Mouse (Mus musculus) layer of hippocampus, postnatal 14 days (tissue): ENCODE results near the gene Spats1. TPM values are rescaled to one million over a fixed set of nuclear protein-coding genes. Genes with fewer than 3 reads are reported as not detected.
A peak's percentile ranks its signal among the peaks of the same experiment; 100 is the strongest.

ENCODE experiments used
- DNase-seq, 2 experiments: peaks; one replicate each; pipeline ENCODE4 v3.0.0; 2021 to 2022; ENCODE audit warnings: low spot score in 2 of 2, mixed read lengths in 1 of 2
- long read RNA-seq, 2 experiments: library from polyadenylated mRNA; stranded (forward); transcript quantifications; one replicate each; pipeline ENCODE4 v2.0.0; 2021
- total RNA-seq, 2 experiments: library from RNA; stranded (reverse); gene quantifications; 2 replicates each; pipeline ENCODE4 v1.2.3; 2021

The Spats1 gene
- total RNA-seq = 1 to 10 TPM; 5.0 to 5.4 TPM
- long read RNA-seq, experiment 1, partial matches to known transcripts = 1 of 4 reads
- long read RNA-seq, experiment 1, other reads (novel, unspliced or antisense) = 2 of 4 reads
- long read RNA-seq, experiment 2, partial matches to known transcripts = 0 of 3 reads
- long read RNA-seq, experiment 2, other reads (novel, unspliced or antisense) = 2 of 3 reads

GRCm38 (mm10) chr17:45474669-45475465 lies at the start of gene Spats1:
Gene Spats1 (minus strand): TSS chr17:45475415.
- peak; percentile 87 to 89 for DNase-seq

- no peak for DNase-seq
These were observed 49.7 kb upstream of the Spats1 start for GRCm38 (mm10) chr17:45524961-45525360.

DNA sequence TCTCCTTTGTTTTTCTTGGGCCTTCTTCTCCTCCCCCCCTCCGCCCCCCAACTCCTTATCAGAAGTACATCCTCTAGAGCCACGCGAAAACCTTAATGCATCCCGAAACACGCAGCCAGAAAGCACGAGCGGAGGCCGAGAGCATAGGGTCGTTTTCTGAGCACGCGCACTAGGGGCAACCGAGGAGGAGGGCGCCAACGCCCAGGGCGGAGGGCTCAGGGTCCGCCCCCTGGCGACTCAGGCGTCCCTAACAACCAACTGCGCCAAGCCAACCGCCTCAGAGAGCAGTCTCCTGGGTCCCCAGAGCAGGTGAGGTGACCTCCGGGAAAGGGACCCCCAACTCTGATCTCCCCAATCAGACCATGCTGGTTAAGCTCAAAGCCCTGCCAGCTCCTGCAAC lies 48.0 kb upstream of the Spats1 start, which contains the start of gene Tcte1:
Gene Tcte1, plus strand, starts transcription at position 172 of the 400 bp plus-strand sequence.
- no peak for DNase-seq

GRCm38 (mm10) chr17:45520136-45520535 lies 44.9 kb upstream of the Spats1 start:
- DNase-seq = no peak

- no peak for DNase-seq
These were observed 43.7 kb upstream of the Spats1 start for GRCm38 (mm10) chr17:45518766-45519475.

DNA sequence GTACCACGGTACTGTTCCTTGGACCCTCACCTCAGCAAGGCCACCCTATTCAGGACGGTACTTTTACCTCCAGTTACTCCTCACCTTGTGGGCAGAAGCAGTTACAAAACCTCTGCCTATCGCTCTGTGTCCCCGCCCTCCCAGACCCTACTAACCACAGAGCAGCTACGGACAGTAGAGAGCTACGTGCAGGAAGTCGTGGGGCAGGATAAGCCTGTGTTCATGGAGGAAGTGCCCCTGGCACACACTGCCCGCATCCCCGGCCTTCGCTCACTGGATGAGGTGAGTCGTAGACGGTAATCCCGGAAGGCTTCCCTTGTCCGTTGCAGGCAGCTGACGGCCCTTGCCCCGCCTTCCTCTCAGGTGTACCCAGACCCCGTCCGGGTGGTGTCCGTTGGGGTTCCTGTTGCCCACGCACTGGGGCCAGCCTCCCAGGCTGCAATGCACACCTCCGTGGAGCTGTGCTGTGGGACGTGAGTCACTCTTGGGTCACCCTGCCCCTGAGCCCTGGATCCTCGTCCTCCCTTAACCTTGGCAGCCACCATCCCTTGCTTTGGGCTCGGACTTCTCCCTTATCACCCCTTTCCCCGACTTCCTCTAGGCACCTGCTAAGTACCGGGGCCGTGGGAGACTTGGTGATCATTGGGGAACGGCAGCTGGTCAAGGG lies 42.5 kb upstream of the Spats1 start:
- no peak for DNase-seq

- DNase-seq = no peak
These were observed 41.9 kb upstream of the Spats1 start for GRCm38 (mm10) chr17:45517135-45517534.

DNA sequence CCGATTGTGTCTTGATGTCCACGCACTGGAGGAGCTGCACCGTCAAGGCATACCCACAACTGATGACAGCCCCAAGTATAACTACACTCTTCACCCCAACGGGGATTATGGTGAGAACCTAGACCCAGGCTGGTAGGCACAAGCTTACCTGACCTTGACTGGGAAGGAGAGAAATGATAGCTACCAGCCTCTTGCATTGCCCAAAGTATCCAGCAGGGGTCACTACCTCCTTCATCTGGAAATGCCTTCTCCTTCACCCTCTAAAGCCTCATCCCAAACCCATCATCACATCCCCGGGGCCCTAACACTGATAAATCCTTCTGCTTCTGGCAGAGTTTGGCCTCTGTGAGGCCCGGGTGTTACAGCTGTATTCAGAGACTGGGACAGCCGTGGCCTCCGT lies 41.3 kb upstream of the Spats1 start:
- peak; percentile 77 to 84 for DNase-seq

DNA sequence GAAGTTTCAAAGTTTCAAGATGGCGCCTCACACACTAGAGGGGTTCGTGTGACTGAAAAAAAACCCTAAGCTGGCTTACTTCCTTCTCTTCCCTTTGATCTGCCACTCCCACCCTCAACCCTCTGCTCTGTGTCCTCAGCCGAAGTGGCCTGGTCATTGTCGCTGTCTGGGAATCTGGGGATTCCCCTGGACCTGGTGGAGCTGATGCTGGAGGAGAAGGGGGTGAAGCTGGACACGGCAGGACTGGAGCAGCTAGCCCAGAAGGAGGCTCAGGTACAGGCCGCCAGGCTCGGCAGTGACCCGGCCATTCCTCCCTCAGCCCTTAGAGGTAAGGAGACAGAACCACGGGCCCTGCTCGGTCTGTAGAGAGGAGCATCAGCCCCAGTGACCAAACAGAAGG lies 40.6 kb upstream of the Spats1 start:
- no peak for DNase-seq

- DNase-seq = no peak
These were observed 40.0 kb upstream of the Spats1 start for GRCm38 (mm10) chr17:45515204-45515726.

- DNase-seq = no peak
These were observed 36.5 kb upstream of the Spats1 start for GRCm38 (mm10) chr17:45511757-45512156.

- DNase-seq = no peak
These were observed 35.7 kb upstream of the Spats1 start for GRCm38 (mm10) chr17:45510871-45511270.

DNA sequence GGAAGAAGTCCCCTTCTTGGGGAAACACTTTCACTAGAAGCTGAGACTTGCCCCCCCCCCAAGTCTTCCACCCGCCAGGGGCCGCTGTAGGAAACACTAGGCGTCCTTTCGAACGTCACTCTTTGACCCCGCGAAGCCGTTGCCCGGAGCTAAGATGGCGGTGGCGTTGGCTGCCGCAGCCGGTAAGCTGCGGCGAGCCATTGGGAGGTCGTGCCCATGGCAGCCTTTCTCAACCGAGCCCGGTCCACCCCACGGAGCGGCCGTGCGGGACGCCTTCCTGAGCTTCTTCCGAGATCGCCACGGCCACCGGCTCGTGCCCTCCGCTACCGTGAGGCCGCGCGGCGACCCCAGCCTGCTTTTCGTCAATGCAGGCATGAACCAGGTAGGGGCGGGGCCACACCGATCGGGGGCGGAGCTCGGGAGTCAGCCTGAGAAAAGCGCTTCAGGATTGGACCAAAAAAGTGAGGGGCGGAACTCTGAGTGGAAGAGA lies 31.5 kb upstream of the Spats1 start, which contains the start of gene Aars2:
Gene Aars2, plus strand, starts transcription at position 142 of the 490 bp plus-strand sequence.
- DNase-seq = peak; percentile 93 to 96

- no peak for DNase-seq
These were observed 30.8 kb upstream of the Spats1 start for GRCm38 (mm10) chr17:45505941-45506465.

DNA sequence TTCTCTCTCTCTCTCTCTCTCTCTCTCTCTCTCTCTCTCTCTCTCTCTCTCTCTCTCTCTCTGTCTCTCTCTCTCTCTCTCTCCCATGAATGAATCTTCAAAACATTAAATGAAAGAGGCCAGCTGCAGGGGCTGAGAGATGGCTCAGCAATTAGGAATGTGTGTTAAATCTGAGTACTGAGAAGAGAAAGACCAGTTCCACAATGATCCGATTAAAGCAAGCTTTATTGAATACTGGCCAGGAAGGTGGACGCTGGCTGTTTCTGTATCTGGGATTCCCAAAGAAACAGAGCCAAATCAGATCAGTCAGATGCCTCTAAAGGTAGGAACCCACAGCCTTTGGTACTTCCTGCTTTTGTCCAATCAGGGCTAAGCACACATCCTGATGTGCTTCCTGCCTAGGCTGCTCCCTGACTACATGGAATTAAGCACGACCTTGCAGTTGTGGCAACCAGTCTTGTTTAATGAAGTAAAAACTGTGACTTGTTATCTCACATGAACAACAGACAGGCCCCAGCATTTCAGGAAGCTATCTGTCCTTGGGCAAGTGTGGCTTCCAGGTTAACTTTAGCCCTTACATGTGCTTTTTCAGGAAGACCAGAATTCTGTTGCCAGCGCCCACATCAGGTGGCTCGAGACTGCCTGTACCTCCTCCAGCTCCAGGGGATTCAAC lies 28.2 kb upstream of the Spats1 start:
- no peak for DNase-seq

DNA sequence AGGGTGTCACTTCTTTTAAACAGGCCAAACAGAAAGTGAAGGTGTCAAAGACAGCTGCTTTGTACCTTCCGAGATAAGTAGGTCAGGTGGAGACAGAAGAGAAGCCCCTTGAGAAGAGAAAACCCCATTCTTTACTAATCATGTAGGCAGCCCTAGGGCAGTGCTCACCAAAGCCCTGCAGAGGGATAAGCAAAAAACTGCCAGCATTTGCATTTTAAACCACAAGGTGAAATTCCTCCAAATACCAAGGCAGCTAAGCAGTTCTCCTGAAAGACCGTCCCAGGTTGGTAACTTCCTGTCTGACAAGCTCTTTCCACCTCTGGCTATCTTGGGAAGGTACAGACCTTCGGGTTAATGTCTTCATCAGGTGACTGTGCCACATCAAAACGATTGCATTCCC lies 27.1 kb upstream of the Spats1 start:
- no peak for DNase-seq

- DNase-seq = no peak
These were observed 25.8 kb upstream of the Spats1 start for GRCm38 (mm10) chr17:45500981-45501380.

GRCm38 (mm10) chr17:45499516-45499915 lies 24.3 kb upstream of the Spats1 start:
- DNase-seq = no peak

DNA sequence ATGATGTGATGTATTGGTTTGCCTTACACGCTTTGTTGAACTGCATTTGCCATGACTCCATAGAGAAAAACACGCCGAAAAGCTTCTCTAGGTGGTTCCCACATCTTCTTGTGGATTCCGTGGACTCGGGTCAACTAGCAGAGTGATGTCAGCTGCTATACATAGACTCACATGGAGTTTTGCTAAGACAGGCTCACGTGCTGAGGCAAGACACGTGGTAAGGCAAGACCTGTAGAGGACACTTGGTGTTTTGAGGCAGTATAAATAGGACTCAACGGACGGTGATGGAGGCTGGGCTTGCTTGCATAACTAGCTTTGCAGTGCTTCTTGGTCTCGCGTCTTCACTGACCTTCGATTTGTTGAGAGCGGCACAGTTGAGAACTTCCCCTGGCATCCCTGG lies 23.2 kb upstream of the Spats1 start:
- DNase-seq = no peak

GRCm38 (mm10) chr17:45495398-45495797 lies 20.2 kb upstream of the Spats1 start:
- DNase-seq = no peak
